Mouse (Mus musculus) hindbrain, postnatal 0 days (tissue): ENCODE data around the gene Psmc2. TPM values are rescaled to one million over a fixed set of nuclear protein-coding genes. Genes with fewer than 3 reads are reported as not detected.

Experiments used
- ATAC-seq: fragments of 200-750 bp; cut with Nextera tagmentation; 2 replicates; pipeline ENCODE4 v1.8.0; 2017; ENCODE audit warnings: mild to moderate bottlenecking, moderate TSS enrichment, moderate library complexity
- DNase-seq: peaks from one replicate; pipeline ENCODE4 v3.0.0-alpha.2; 2015; ENCODE audit warnings: low spot score
- H3K27ac ChIP-seq: fragments of 300-500 bp; sonication (generic); 2 replicates; pipeline ENCODE4 v1.5.1; 2014; ENCODE audit warnings: mild to moderate bottlenecking
- H3K27me3 ChIP-seq: fragments of 300-500 bp; sonication (generic); 2 replicates; pipeline ENCODE4 v1.6.1; 2014; ENCODE audit warnings: low read length, mixed read lengths; ENCODE audit not compliant: insufficient read depth
- H3K36me3 ChIP-seq: fragments of 300-500 bp; sonication (generic); 2 replicates; pipeline ENCODE4 v1.6.1; 2014; ENCODE audit warnings: low read length, mixed read lengths; ENCODE audit not compliant: insufficient read depth
- H3K4me1 ChIP-seq: fragments of 300-500 bp; sonication (generic); 2 replicates; pipeline ENCODE4 v1.6.1; 2014; ENCODE audit warnings: antibody characterized with exemption, low read length, mixed read lengths; ENCODE audit not compliant: insufficient read depth
- H3K4me2 ChIP-seq: fragments of 300-500 bp; sonication (generic); 2 replicates; pipeline ENCODE4 v1.6.1; 2014; ENCODE audit warnings: low read depth, mild to moderate bottlenecking, low read length, moderate library complexity, mixed read lengths
- H3K4me3 ChIP-seq: fragments of 300-500 bp; sonication (generic); 2 replicates; pipeline ENCODE4 v1.5.1; 2014; ENCODE audit warnings: low read length
- H3K9ac ChIP-seq: fragments of 300-500 bp; sonication (generic); replicated peaks from 2 replicates; pipeline ENCODE4 v1.6.1; 2014; ENCODE audit warnings: mild to moderate bottlenecking, low read length, moderate library complexity, mixed read lengths
- H3K9me3 ChIP-seq: fragments of 300-500 bp; sonication (generic); 2 replicates; pipeline ENCODE4 v1.6.1; 2016; ENCODE audit warnings: low read length, mixed read lengths
- CTCF ChIP-seq: IDR thresholded peaks from 2 replicates; pipeline ENCODE4 v1.5.1; 2016; ENCODE audit warnings: antibody characterized with exemption, control low read depth, low read depth
- WGBS: fragments of 180-500 bp; shearing (Covaris S2); extraction: QIAGEN DNeasy Blood & Tissue Kit; methylation state at CpG from one replicate; pipeline ENCODE4 v1.1.7; 2014; 5-methylcytosine and 5-hydroxymethylcytosine counted together
- polyA plus RNA-seq: library from polyadenylated mRNA; unstranded; fragments of >200 nt; fragmentation: Nextera tagmentation; extraction: Ambion mirVana; gene quantifications from 2 replicates; pipeline ENCODE4 v1.2.1, GENCODE M21; 2015
- total RNA-seq: library from RNA; depleted of rRNA; stranded (reverse); fragments of >200 nt; gene quantifications from 2 replicates; pipeline ENCODE4 v1.2.3, GENCODE M21; 2014; rRNA removed

Gene Psmc2
- total RNA-seq (28.3 and 36.9 TPM in 2 replicates), polyA plus RNA-seq (185 and 186 TPM in 2 replicates)

GRCm38 (mm10) chr5:21785053-21785452 is at the start of gene Psmc2, which contains the start of gene Dnajc2:
Psmc2 (plus strand) TSS chr5:21785283.
Dnajc2 (minus strand) TSS chr5:21785251.
- H3K27me3 ChIP-seq: no peaks in the 10 kb centered on the region
- under 1% methylated on average over 35 of the region's 37 CpGs for WGBS
- peaks cover 9% of the 10 kb centered on the region for H3K4me1 ChIP-seq
- peak within 1 kb of the TSS; percentile 78 for H3K9ac ChIP-seq
- no peak for TF ChIP-seq CTCF
- peak; percentile 96 for ATAC-seq
- H3K4me3 ChIP-seq: peak within 1 kb of the TSS; percentile 91
- H3K9me3 ChIP-seq: no peaks in the 10 kb centered on the region
- peaks cover 28% of the 10 kb centered on the region for H3K36me3 ChIP-seq
- H3K27ac ChIP-seq: peak within 1 kb of the TSS; percentile 75
- peak; percentile 96 for DNase-seq
- peak within 1 kb of the TSS; percentile 99 for H3K4me2 ChIP-seq

GRCm38 (mm10) chr5:21735584-21735983 is 49.5 kb upstream of the Psmc2 start:
- no peaks in the 10 kb centered on the region for H3K27me3 ChIP-seq
- H3K27ac ChIP-seq: no peak overlapping the region
- no peaks in the 10 kb centered on the region for H3K9me3 ChIP-seq
- H3K4me1 ChIP-seq: peaks cover 17% of the 10 kb centered on the region; the same call in 1 of the 2 replicates
- H3K9ac ChIP-seq: no peak overlapping the region
- WGBS: 36% methylated on average over 10 of the region's 10 CpGs
- ATAC-seq (no peak), DNase-seq (peak; percentile 72)
- TF ChIP-seq CTCF: peak; percentile 74
- peaks cover 13% of the 10 kb centered on the region for H3K36me3 ChIP-seq
- H3K4me2 ChIP-seq: 0 out of 2 replicates have a peak overlapping the region, but pooled peaks have one; percentile 20
- H3K4me3 ChIP-seq: no peak overlapping the region

GRCm38 (mm10) chr5:21736046-21736445 is 49.0 kb upstream of the Psmc2 start:
- Histone ChIP-seq H3K9ac (no peak overlapping the region), H3K4me3 (no peak overlapping the region), H3K4me1 (peaks cover 17% of the 10 kb centered on the region; the same call in 1 of the 2 replicates), H3K36me3 (peaks cover 16% of the 10 kb centered on the region), H3K9me3 (no peaks in the 10 kb centered on the region), H3K27me3 (no peaks in the 10 kb centered on the region), H3K27ac (no peak overlapping the region), H3K4me2 (no peak overlapping the region)
- ATAC-seq (no peak), DNase-seq (no peak)
- TF ChIP-seq CTCF: no peak
- WGBS: 83% methylated on average over 11 of the region's 11 CpGs

- WGBS: under 1% methylated on average over 42 of the region's 42 CpGs
These were observed 48.0 kb upstream of the Psmc2 start, which contains the start of gene Pmpcb for GRCm38 (mm10) chr5:21736956-21737585. Pmpcb (plus strand) TSS chr5:21737141.

GRCm38 (mm10) chr5:21737620-21738019 is 47.5 kb upstream of the Psmc2 start:
- WGBS: 19% methylated on average over 10 of the region's 10 CpGs
- Histone ChIP-seq H3K9me3 (no peaks in the 10 kb centered on the region), H3K27ac (no peak overlapping the region), H3K36me3 (peaks cover 26% of the 10 kb centered on the region), H3K9ac (peak overlapping the region; percentile 87), H3K27me3 (no peaks in the 10 kb centered on the region), H3K4me2 (peak overlapping the region; percentile 86), H3K4me1 (peaks cover 17% of the 10 kb centered on the region; the same call in 1 of the 2 replicates), H3K4me3 (peak overlapping the region; percentile 97)
- TF ChIP-seq CTCF: no peak
- DNase-seq (no peak), ATAC-seq (no peak)

More at GRCm38 (mm10) chr5:21736956-21737585, 48.0 kb upstream of the Psmc2 start, which contains the start of gene Pmpcb:
- ATAC-seq (peak; percentile 90), DNase-seq (peak; percentile 94)
- Histone ChIP-seq H3K4me3 (peak within 1 kb of the TSS; percentile 97), H3K27ac (peak within 1 kb of the TSS; percentile 86), H3K27me3 (no peaks in the 10 kb centered on the region), H3K9ac (peak within 1 kb of the TSS; percentile 87), H3K4me1 (peaks cover 17% of the 10 kb centered on the region; the same call in 1 of the 2 replicates), H3K4me2 (peak within 1 kb of the TSS; percentile 86), H3K36me3 (peaks cover 26% of the 10 kb centered on the region), H3K9me3 (no peaks in the 10 kb centered on the region)
- TF ChIP-seq CTCF: peak; percentile 94

- WGBS: 90% methylated on average over 11 of the region's 11 CpGs
- no peak overlapping the region for H3K4me3 ChIP-seq
- ATAC-seq (no peak), DNase-seq (no peak)
- TF ChIP-seq CTCF: no peak
- H3K36me3 ChIP-seq: peaks cover 41% of the 10 kb centered on the region
- no peak overlapping the region for H3K4me2 ChIP-seq
- no peaks in the 10 kb centered on the region for H3K9me3 ChIP-seq
- no peak overlapping the region for H3K27ac ChIP-seq
- no peak overlapping the region for H3K9ac ChIP-seq
- H3K4me1 ChIP-seq: 0 out of 2 replicates have a peak, but pooled peaks cover 10% of the 10 kb centered on the region
- no peaks in the 10 kb centered on the region for H3K27me3 ChIP-seq
These were observed 46.0 kb upstream of the Psmc2 start for GRCm38 (mm10) chr5:21739120-21739519.

GRCm38 (mm10) chr5:21739881-21740280 is 45.2 kb upstream of the Psmc2 start:
- Histone ChIP-seq H3K27me3 (no peaks in the 10 kb centered on the region), H3K9me3 (no peaks in the 10 kb centered on the region), H3K4me1 (0 out of 2 replicates have a peak, but pooled peaks cover 10% of the 10 kb centered on the region), H3K4me2 (no peak overlapping the region), H3K9ac (no peak overlapping the region), H3K36me3 (peaks cover 49% of the 10 kb centered on the region), H3K27ac (no peak overlapping the region), H3K4me3 (no peak overlapping the region)
- ATAC-seq (no peak), DNase-seq (no peak)
- 94% methylated on average over 13 of the region's 13 CpGs for WGBS
- TF ChIP-seq CTCF: no peak
